Mouse (Mus musculus): ENCODE data around the gene Fam78b.

Fam78b gene

GRCm38 (mm10) chr1:167032046-167032648, 30.9 kb downstream of the Fam78b start:
- DNase-seq (ENCODE audit: low spot score) = no peak

- DNase-seq (ENCODE audit: low spot score) = no peak
These were observed 33.2 kb downstream of the Fam78b start for GRCm38 (mm10) chr1:167034435-167034834.

- DNase-seq (ENCODE audit: low spot score) = no peak
These were observed 41.3 kb downstream of the Fam78b start for GRCm38 (mm10) chr1:167042558-167042957.

- no peak for DNase-seq (ENCODE audit: low spot score)
These were observed 45.1 kb downstream of the Fam78b start for GRCm38 (mm10) chr1:167046169-167046927.

GRCm38 (mm10) chr1:167050859-167051258, 49.6 kb downstream of the Fam78b start:
- DNase-seq (ENCODE audit: low spot score) = no peak

- no peak for DNase-seq (ENCODE audit: low spot score)
These were observed 52.8 kb downstream of the Fam78b start for GRCm38 (mm10) chr1:167054029-167054428.

- peak; percentile 19 for DNase-seq (ENCODE audit: low spot score)
These were observed 56.3 kb downstream of the Fam78b start for GRCm38 (mm10) chr1:167057543-167057942.

GRCm38 (mm10) chr1:167059550-167060285, 58.5 kb downstream of the Fam78b start:
- DNase-seq (ENCODE audit: low spot score) = no peak

GRCm38 (mm10) chr1:167063971-167064370, 62.8 kb downstream of the Fam78b start:
- no peak for DNase-seq (ENCODE audit: low spot score)

GRCm38 (mm10) chr1:167065541-167065940, 64.3 kb downstream of the Fam78b start:
- DNase-seq (ENCODE audit: low spot score) = no peak

GRCm38 (mm10) chr1:167065986-167066385, 64.8 kb downstream of the Fam78b start:
- DNase-seq (ENCODE audit: low spot score) = no peak

GRCm38 (mm10) chr1:167066933-167067341, 65.7 kb downstream of the Fam78b start:
- no peak for DNase-seq (ENCODE audit: low spot score)

GRCm38 (mm10) chr1:167069741-167070140, 68.5 kb downstream of the Fam78b start:
- DNase-seq (ENCODE audit: low spot score) = no peak

GRCm38 (mm10) chr1:167070306-167070705, 69.1 kb downstream of the Fam78b start:
- no peak for DNase-seq (ENCODE audit: low spot score)

GRCm38 (mm10) chr1:167075726-167076125, 74.5 kb downstream of the Fam78b start:
- no peak for DNase-seq (ENCODE audit: low spot score)

GRCm38 (mm10) chr1:167079476-167079875, 78.3 kb downstream of the Fam78b start:
- DNase-seq (ENCODE audit: low spot score) = no peak

GRCm38 (mm10) chr1:167081946-167082345, 80.7 kb downstream of the Fam78b start:
- no peak for DNase-seq (ENCODE audit: low spot score)

- no peak for DNase-seq (ENCODE audit: low spot score)
These were observed 81.4 kb downstream of the Fam78b start for GRCm38 (mm10) chr1:167082506-167083100.

GRCm38 (mm10) chr1:167083181-167083580, 82.0 kb downstream of the Fam78b start:
- DNase-seq (ENCODE audit: low spot score) = no peak

- DNase-seq (ENCODE audit: low spot score) = no peak
These were observed 83.1 kb downstream of the Fam78b start for GRCm38 (mm10) chr1:167084330-167084729.

- no peak for DNase-seq (ENCODE audit: low spot score)
These were observed 84.2 kb downstream of the Fam78b start for GRCm38 (mm10) chr1:167085461-167085860.

GRCm38 (mm10) chr1:167090466-167090865, 89.2 kb downstream of the Fam78b start:
- no peak for DNase-seq (ENCODE audit: low spot score)

GRCm38 (mm10) chr1:167093551-167093950, 92.3 kb downstream of the Fam78b start:
- no peak for DNase-seq (ENCODE audit: low spot score)
